Mouse (Mus musculus) erythroblast, adult 5-6 weeks (primary cell): ENCODE measurements around the gene Ube2cbp. TPM values are rescaled to one million over a fixed set of nuclear protein-coding genes. Genes with fewer than 3 reads are reported as not detected.
A peak's percentile ranks its signal among the peaks of the same experiment; 100 is the strongest.

Source experiments
- ATAC-seq: replicated peaks from 2 replicates; pipeline ENCODE4 v1.8.0; 2016; ENCODE audit warnings: moderate number of reproducible peaks, mild to moderate bottlenecking, moderate TSS enrichment, inconsistent platforms; ENCODE audit not compliant: poor library complexity, low FRiP score, severe bottlenecking
- total RNA-seq, 2 experiments: library from RNA; stranded (forward) in 1 of 2; stranded (reverse) in 1 of 2; fragments of 150-400 nt in 1 of 2; fragments of 200-764, 138-1000 nt in 1 of 2; gene quantifications; 2 replicates each; pipeline versions ENCODE4 v1.2.3 to v1.2.4; 2015 to 2017; ENCODE audit warnings: low replicate concordance in 2 of 2

The Ube2cbp gene
- total RNA-seq (2015; ENCODE audit: low replicate concordance) = 1.5 and 4.2 TPM in 2 replicates
- 0.98 and 2.0 TPM in 2 replicates for total RNA-seq (2017; ENCODE audit: low replicate concordance)

GRCm38 (mm10) chr9:86464151-86465105 is at the start of gene Ube2cbp:
Gene Ube2cbp, minus strand, starts transcription at chr9:86464950.
- ATAC-seq = peak; percentile 87

- ATAC-seq = no peak
Measured at GRCm38 (mm10) chr9:86514390-86514789, 49.6 kb upstream of the Ube2cbp start.

- ATAC-seq = no peak
Measured at GRCm38 (mm10) chr9:86513733-86514132, 49.0 kb upstream of the Ube2cbp start.

- ATAC-seq = no peak
Measured at GRCm38 (mm10) chr9:86507437-86507836, 42.7 kb upstream of the Ube2cbp start.

- no peak for ATAC-seq
Measured at GRCm38 (mm10) chr9:86499083-86499482, 34.3 kb upstream of the Ube2cbp start.

GRCm38 (mm10) chr9:86496261-86496660 is 31.5 kb upstream of the Ube2cbp start:
- ATAC-seq = no peak

- no peak for ATAC-seq
Measured at GRCm38 (mm10) chr9:86491740-86492139, 27.0 kb upstream of the Ube2cbp start.

- ATAC-seq = no peak
Measured at GRCm38 (mm10) chr9:86482236-86482635, 17.5 kb upstream of the Ube2cbp start.

GRCm38 (mm10) chr9:86478414-86479093 is 13.8 kb upstream of the Ube2cbp start:
- ATAC-seq = no peak

- no peak for ATAC-seq
Measured at GRCm38 (mm10) chr9:86476763-86477162, 12.0 kb upstream of the Ube2cbp start.

GRCm38 (mm10) chr9:86475956-86476355 is 11.2 kb upstream of the Ube2cbp start:
- no peak for ATAC-seq

- peak; percentile 93 for ATAC-seq
Measured at GRCm38 (mm10) chr9:86466990-86467870, 2.5 kb upstream of the Ube2cbp start, which contains the start of gene Dop1a. Gene Dop1a, plus strand, starts transcription at chr9:86467154.

GRCm38 (mm10) chr9:86453626-86454025 is 11.1 kb downstream of the Ube2cbp start:
- ATAC-seq = no peak

GRCm38 (mm10) chr9:86451617-86452016 is 13.1 kb downstream of the Ube2cbp start:
- ATAC-seq = peak; percentile 75

GRCm38 (mm10) chr9:86451094-86451493 is 13.7 kb downstream of the Ube2cbp start:
- no peak for ATAC-seq

GRCm38 (mm10) chr9:86449581-86449980 is 15.2 kb downstream of the Ube2cbp start:
- peak; percentile 79; the same call in 1 of the 2 replicates for ATAC-seq

GRCm38 (mm10) chr9:86447431-86447830 is 17.3 kb downstream of the Ube2cbp start:
- ATAC-seq = no peak

GRCm38 (mm10) chr9:86446847-86447246 is 17.9 kb downstream of the Ube2cbp start:
- no peak for ATAC-seq

- ATAC-seq = no peak
Measured at GRCm38 (mm10) chr9:86442248-86442647, 22.5 kb downstream of the Ube2cbp start.
